In the genomic region with DNA sequence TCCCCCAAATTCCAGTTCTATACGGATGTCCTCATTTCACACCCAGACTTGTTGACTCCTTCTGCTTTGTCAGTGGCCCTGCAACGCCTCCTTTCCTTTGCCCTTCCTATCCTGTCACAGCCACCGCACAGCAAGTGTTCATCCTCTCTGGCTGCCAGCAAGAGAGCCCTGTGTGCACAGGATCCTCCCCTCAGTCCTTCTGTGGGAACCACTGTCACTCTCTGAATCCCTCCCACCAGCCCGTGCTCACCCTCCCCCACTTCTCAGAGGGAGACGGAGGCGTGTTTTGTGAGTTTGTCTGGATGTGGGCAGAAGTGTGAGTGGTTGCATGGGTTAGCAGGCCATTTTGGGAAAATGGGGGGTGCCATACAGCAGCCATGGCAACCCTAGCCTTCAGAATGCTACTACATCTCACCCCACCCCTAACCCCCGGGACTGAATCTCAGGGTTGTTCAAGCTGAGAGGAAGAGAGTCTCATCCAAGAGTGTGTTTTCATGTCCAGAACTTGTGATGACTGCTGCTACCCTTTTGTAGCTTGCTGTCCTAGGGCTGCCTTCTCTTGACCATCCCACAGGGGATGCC, we compare ENCODE assay signal across 13 mouse cellular contexts. TPM values are rescaled to one million over a fixed set of nuclear protein-coding genes. Genes with fewer than 3 reads are reported as not detected.
A peak's percentile ranks its signal among the peaks of the same experiment; 100 is the strongest.
DNase-seq lines count a peak whose midpoint lies in the region; ATAC-seq and TF ChIP-seq lines count a peak whose summit lies in the region.
"Had no signal": no experiment of that assay in that cellular context is flagged by ENCODE, and none has a peak within 500 bp of the region (broad histone marks: within the 10 kb centered on the region; RNA-seq: fewer than 3 reads in every experiment).

No protein-coding gene starts in this region.

- 38% methylated on average over 7 of the region's 7 CpGs for WGBS in heart, embryonic 11.5 days (ENCODE audit: insufficient replicate concordance)
- 31% methylated on average over 7 of the region's 7 CpGs for WGBS in lung, postnatal 0 days
- WGBS in hindbrain, embryonic 10.5 days, result 24% methylated on average over 7 of the region's 7 CpGs

- no peak for TF ChIP-seq CTCF in lung, postnatal 0 days (IDR thresholded peaks at IDR 0.05)

- no peaks in the 10 kb centered on the region for H3K9me3 ChIP-seq in heart, embryonic 11.5 days (replicated peaks; ENCODE audit: control insufficient read depth, low read length)
- H3K9me3 ChIP-seq in lung, postnatal 0 days (ENCODE audit: low read length), result peaks cover 3% of the 10 kb centered on the region; the same call in 1 of the 2 replicates
- no peaks in the 10 kb centered on the region for H3K9me3 ChIP-seq in hindbrain, embryonic 10.5 days

- H3K36me3 ChIP-seq in heart, embryonic 11.5 days (ENCODE audit: control insufficient read depth, insufficient read depth, low read length), result no peaks in the 10 kb centered on the region
- H3K36me3 ChIP-seq in lung, postnatal 0 days (ENCODE audit: insufficient read depth, low read length), result no peaks in the 10 kb centered on the region
- no peaks in the 10 kb centered on the region for H3K36me3 ChIP-seq in hindbrain, embryonic 10.5 days

- H3K9ac ChIP-seq in heart, embryonic 11.5 days (ENCODE audit: low read depth, low read length), result no peak overlapping the region
- no peak overlapping the region for H3K9ac ChIP-seq in lung, postnatal 0 days (replicated peaks; ENCODE audit: low read depth)
- H3K9ac ChIP-seq: limb, embryonic 13.5 days had no signal

- TF ChIP-seq EP300 in lung, postnatal 0 days (IDR thresholded peaks at IDR 0.05), result no peak

- ATAC-seq in heart, embryonic 11.5 days (replicated peaks; ENCODE audit: insufficient number of reproducible peaks, low FRiP score, low TSS enrichment), result no peak; the same call in 1 of the 2 replicates
- ATAC-seq in lung, postnatal 0 days, result peak; percentile 50

- no peak for DNase-seq in heart, postnatal 36 days
- peak; percentile 44 for DNase-seq in lung, postnatal 0 days (ENCODE audit: low spot score)
- no peak for DNase-seq in lung, postnatal 14 days
- DNase-seq in hindbrain, embryonic 10.5 days (ENCODE audit: low spot score), result peak; percentile 26
- DNase-seq in retina, embryonic 14.5 days (ENCODE audit: low spot score), result peak; percentile 32
- DNase-seq in adrenal gland, adult 18-20 months (ENCODE audit: low spot score in 2 of 2), result no peak
- DNase-seq in spleen, postnatal 4 days (ENCODE audit: low spot score in 2 of 2), result no peak
- DNase-seq: cerebellum, adult 9-11 months had no signal

- peak overlapping the region; percentile 14; the same call in 1 of the 2 replicates for H3K4me2 ChIP-seq in heart, embryonic 11.5 days
- no peak overlapping the region for H3K4me2 ChIP-seq in lung, postnatal 0 days (replicated peaks; ENCODE audit: low read depth, low read length)
- H3K4me2 ChIP-seq: limb, embryonic 13.5 days had no signal

- H3K27ac ChIP-seq in heart, embryonic 11.5 days (ENCODE audit: low read depth, low read length), result no peak overlapping the region
- no peak overlapping the region for H3K27ac ChIP-seq in lung, postnatal 0 days (ENCODE audit: low read length)
- H3K27ac ChIP-seq in hindbrain, embryonic 10.5 days, result peak overlapping the region; percentile 40; the same call in 1 of the 2 replicates
- H3K27ac ChIP-seq: limb, embryonic 13.5 days had no signal

- no peak overlapping the region for H3K4me3 ChIP-seq in heart, embryonic 11.5 days (ENCODE audit: low read depth, low read length)
- H3K4me3 ChIP-seq in lung, postnatal 0 days (ENCODE audit: low read depth, low read length), result no peak overlapping the region
- H3K4me3 ChIP-seq in hindbrain, embryonic 10.5 days, result no peak overlapping the region
- H3K4me3 ChIP-seq: limb, embryonic 13.5 days had no signal

- H3K4me1 ChIP-seq in heart, embryonic 11.5 days (ENCODE audit: control insufficient read depth, insufficient read depth, low read length), result peaks cover 6% of the 10 kb centered on the region
- no peaks in the 10 kb centered on the region for H3K4me1 ChIP-seq in lung, postnatal 0 days (ENCODE audit: insufficient read depth, low read depth, low read length)
- H3K4me1 ChIP-seq in hindbrain, embryonic 10.5 days (replicated peaks), result peaks cover 9% of the 10 kb centered on the region
- H3K4me1 ChIP-seq: limb, embryonic 13.5 days had no signal

- intact Hi-C loops in heart, postnatal 36 days (cut with DNase I), result no loop called here

- H3K27me3 ChIP-seq in heart, embryonic 11.5 days (ENCODE audit: control insufficient read depth, insufficient read depth, low read length), result no peaks in the 10 kb centered on the region
- H3K27me3 ChIP-seq in lung, postnatal 0 days (replicated peaks; ENCODE audit: insufficient read depth, low read length), result no peaks in the 10 kb centered on the region
- no peaks in the 10 kb centered on the region for H3K27me3 ChIP-seq in hindbrain, embryonic 10.5 days (ENCODE audit: insufficient read depth, poor library complexity, severe bottlenecking)
- H3K27me3 ChIP-seq: limb, embryonic 13.5 days had no signal

RNA-seq across cellular contexts. Expression of a gene that starts 5.9 kb away (rescaled TPM):
- not detected in 2 replicates for polyA plus RNA-seq in heart, embryonic 11.5 days (2014; fragmentation: Nextera tagmentation; extraction: Ambion mirVana)
- total RNA-seq in heart, postnatal 36 days (2021), result not detected
- polyA plus RNA-seq in lung, postnatal 0 days (2015; fragmentation: Nextera tagmentation; extraction: Ambion mirVana), result not detected in 2 replicates
- polyA plus RNA-seq in hindbrain, embryonic 10.5 days (2016; fragmentation: Nextera tagmentation; extraction: Ambion mirVana), result not detected in 2 replicates
- not detected for total RNA-seq in adrenal gland, adult 18-20 months (2021)
- polyA plus RNA-seq: C2C12; forebrain, embryonic 11.5 days; limb, embryonic 13.5 days; stomach, embryonic 16.5 days had no signal

RNA-seq across cellular contexts. Expression of a gene that starts 18.3 kb away (rescaled TPM):
- 8.7 and 12.9 TPM in 2 replicates for polyA plus RNA-seq in heart, embryonic 11.5 days (2014; fragmentation: Nextera tagmentation; extraction: Ambion mirVana)
- 10 to 100 TPM; 23.6 to 25.0 TPM for total RNA-seq in heart, postnatal 36 days (2021)
- polyA plus RNA-seq in lung, postnatal 0 days (2015; fragmentation: Nextera tagmentation; extraction: Ambion mirVana), result 8.2 and 9.0 TPM in 2 replicates
- polyA plus RNA-seq in hindbrain, embryonic 10.5 days (2016; fragmentation: Nextera tagmentation; extraction: Ambion mirVana), result 9.8 and 10.3 TPM in 2 replicates
- 1 to 10 TPM; 9.7 to 9.8 TPM for total RNA-seq in adrenal gland, adult 18-20 months (2021)

RNA-seq across cellular contexts. Expression of a gene that starts 47.7 kb away (rescaled TPM):
- 1.9 and 3.7 TPM in 2 replicates for polyA plus RNA-seq in heart, embryonic 11.5 days (2014; fragmentation: Nextera tagmentation; extraction: Ambion mirVana)
- total RNA-seq in heart, postnatal 36 days (2021), result under 1 TPM in 1 of 2 experiments, not detected in 1; 0.08 TPM
- polyA plus RNA-seq in lung, postnatal 0 days (2015; fragmentation: Nextera tagmentation; extraction: Ambion mirVana), result 0.39 TPM in 2 replicates
- polyA plus RNA-seq in hindbrain, embryonic 10.5 days (2016; fragmentation: Nextera tagmentation; extraction: Ambion mirVana), result 38.2 and 42.6 TPM in 2 replicates
- under 1 TPM; 0.51 to 0.56 TPM for total RNA-seq in adrenal gland, adult 18-20 months (2021)
- polyA plus RNA-seq: C2C12 had no signal

Comparison
In these comparisons a context has a peak if more than half of its experiments do, and no peak if none do; other contexts are left out.
1. DNase-seq: peak in lung, postnatal 0 days (single experiment), hindbrain, embryonic 10.5 days (single experiment) and retina, embryonic 14.5 days (single experiment); none in heart, postnatal 36 days (0 of 2), lung, postnatal 14 days (single experiment), adrenal gland, adult 18-20 months (0 of 2) and spleen, postnatal 4 days (0 of 2).